Mouse (Mus musculus) CH12.LX (cell line): ENCODE data around the gene Slc4a10.

Experiments used
- E2F4 ChIP-seq: IDR thresholded peaks from 2 replicates; pipeline ENCODE4 v1.6.1; 2011; ENCODE audit warnings: low read depth, low read length, improper control_type of control experiment; ENCODE audit not compliant: insufficient replicate concordance
- POLR2A ChIP-seq: IDR thresholded peaks from 2 replicates; pipeline ENCODE4 v1.6.1; 2011; ENCODE audit warnings: low read depth, mild to moderate bottlenecking, improper control_type of control experiment, low read length

- no peak for TF ChIP-seq POLR2A
- TF ChIP-seq E2F4 = no peak
Measured at GRCm38 (mm10) chr2:62319489-62319888, 273.2 kb downstream of the Slc4a10 start.
